9 mouse cellular contexts compared by ENCODE assay signal in the genomic region with DNA sequence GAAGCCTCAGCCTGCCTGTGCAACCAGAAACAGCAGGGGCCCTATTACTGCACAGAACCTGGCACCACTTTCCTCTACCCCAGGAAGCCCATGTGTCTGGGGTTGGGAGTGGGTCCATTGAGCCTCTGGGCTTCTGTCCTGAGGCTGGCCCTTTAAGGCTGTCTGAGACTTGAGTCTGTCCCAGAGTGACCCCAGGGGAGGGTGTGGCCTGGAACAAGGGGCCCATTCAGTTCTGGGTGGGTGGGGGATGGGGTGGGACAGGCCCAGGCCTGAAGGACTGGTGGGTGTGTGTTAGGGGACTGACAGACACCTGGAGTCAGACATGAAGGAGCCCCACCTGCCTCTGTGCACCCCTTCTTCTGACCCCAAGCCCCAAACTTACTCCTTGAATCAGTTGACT. TPM values are rescaled to one million over a fixed set of nuclear protein-coding genes. Genes with fewer than 3 reads are reported as not detected.
DNase-seq lines count a peak whose midpoint lies in the region; ATAC-seq lines count a peak whose summit lies in the region.
"Had no signal": no experiment of that assay in that cellular context is flagged by ENCODE, and none has a peak within 500 bp of the region (broad histone marks: within the 10 kb centered on the region; RNA-seq: fewer than 3 reads in every experiment).

No protein-coding gene starts in this region.

- peaks cover 60% of the 10 kb centered on the region for H3K4me1 ChIP-seq in embryonic facial prominence, embryonic 14.5 days (ENCODE audit: control insufficient read depth, insufficient read depth, low read length)

- H3K27me3 ChIP-seq in embryonic facial prominence, embryonic 14.5 days (replicated peaks; ENCODE audit: control insufficient read depth, insufficient read depth, low read length): no peaks in the 10 kb centered on the region

- H3K4me3 ChIP-seq in embryonic facial prominence, embryonic 14.5 days (ENCODE audit: low read depth, low read length): no peak overlapping the region

- H3K27ac ChIP-seq in embryonic facial prominence, embryonic 14.5 days (replicated peaks; ENCODE audit: low read depth, low read length): peak overlapping the region; percentile 84; the same call in 1 of the 2 replicates

- peak overlapping the region; percentile 35 for H3K4me2 ChIP-seq in embryonic facial prominence, embryonic 14.5 days (ENCODE audit: low read depth, low read length)

- H3K9me3 ChIP-seq in embryonic facial prominence, embryonic 14.5 days (ENCODE audit: control insufficient read depth, low read length): no peaks in the 10 kb centered on the region

- ATAC-seq in embryonic facial prominence, embryonic 14.5 days (ENCODE audit: low read depth): no peak

- H3K9ac ChIP-seq in embryonic facial prominence, embryonic 14.5 days (ENCODE audit: low read depth, low read length): no peak overlapping the region

- H3K36me3 ChIP-seq in embryonic facial prominence, embryonic 14.5 days (ENCODE audit: control insufficient read depth, insufficient read depth, low read length): peaks cover 33% of the 10 kb centered on the region

- DNase-seq in heart, adult 18-20 months: peak; percentile 72 to 75
- no peak for DNase-seq in heart, adult 8-10 months (ENCODE audit: low spot score)
- peak; percentile 73 for DNase-seq in embryonic facial prominence, embryonic 14.5 days (ENCODE audit: low spot score)
- peak; percentile 66 for DNase-seq in kidney, adult 18-20 months
- peak; percentile 85 for DNase-seq in lung, postnatal 10 days
- no peak for DNase-seq in urinary bladder, postnatal 14 days (ENCODE audit: low spot score)
- no peak for DNase-seq in urinary bladder, adult 2 months (ENCODE audit: low spot score)
- no peak for DNase-seq in left cerebral cortex, adult 18-20 months (ENCODE audit: low spot score in 2 of 2)

RNA-seq across cellular contexts. Expression of gene Smim24, which starts 21.8 kb away (rescaled TPM):
- total RNA-seq in heart, adult 18-20 months (2021): 1 to 10 TPM; 1.9 to 2.2 TPM
- total RNA-seq in heart, adult 8-10 months (2022): 1 to 10 TPM; 1.4 to 2.4 (median 1.9) TPM
- 3.9 and 4.1 TPM in 2 replicates for polyA plus RNA-seq in embryonic facial prominence, embryonic 14.5 days (2014; fragmentation: Nextera tagmentation; extraction: Ambion mirVana)
- polyA plus RNA-seq in urinary bladder, adult 2 months (2012; rRNA removed): 5.0 and 6.9 TPM in 2 replicates
- total RNA-seq in left cerebral cortex, adult 18-20 months (2021): 1 to 10 TPM; 1.1 to 1.2 TPM
- total RNA-seq: gastrocnemius, adult 8-10 months had no signal

RNA-seq across cellular contexts. Expression of gene Gm48552, which starts 25.9 kb away (rescaled TPM):
- total RNA-seq in heart, adult 18-20 months (2021): under 1 TPM in 1 of 2 experiments, not detected in 1; 0.51 TPM
- total RNA-seq in heart, adult 8-10 months (2022): under 1 TPM in 2 of 4 experiments, not detected in 2; 0.50 to 0.72 TPM
- 0.77 and 0.88 TPM in 2 replicates for polyA plus RNA-seq in embryonic facial prominence, embryonic 14.5 days (2014; fragmentation: Nextera tagmentation; extraction: Ambion mirVana)
- polyA plus RNA-seq in urinary bladder, adult 2 months (2012; rRNA removed): 2.7 and 3.6 TPM in 2 replicates
- total RNA-seq in left cerebral cortex, adult 18-20 months (2021): 1 to 10 TPM; 2.7 to 2.8 TPM

RNA-seq across cellular contexts. Expression of gene Gm48551, which starts 30.4 kb away (rescaled TPM):
- 1 to 10 TPM in 1 of 2 experiments, under 1 TPM in 1; 0.65 to 2.3 TPM for total RNA-seq in heart, adult 18-20 months (2021)
- total RNA-seq in heart, adult 8-10 months (2022): 1 to 10 TPM in 2 of 4 experiments, under 1 TPM in 2; 0.73 to 1.3 (median 1.0) TPM
- 2.4 and 2.6 TPM in 2 replicates for polyA plus RNA-seq in embryonic facial prominence, embryonic 14.5 days (2014; fragmentation: Nextera tagmentation; extraction: Ambion mirVana)
- polyA plus RNA-seq in urinary bladder, adult 2 months (2012; rRNA removed): 3.6 and 3.8 TPM in 2 replicates
- 1 to 10 TPM; 3.1 to 3.8 TPM for total RNA-seq in left cerebral cortex, adult 18-20 months (2021)

RNA-seq across cellular contexts. Expression of gene Dohh, which starts 30.5 kb away (rescaled TPM):
- 10 to 100 TPM; 49.9 to 59.6 TPM for total RNA-seq in heart, adult 18-20 months (2021)
- 10 to 100 TPM; 49.1 to 55.0 (median 53.8) TPM for total RNA-seq in heart, adult 8-10 months (2022)
- 61.4 and 67.1 TPM in 2 replicates for polyA plus RNA-seq in embryonic facial prominence, embryonic 14.5 days (2014; fragmentation: Nextera tagmentation; extraction: Ambion mirVana)
- polyA plus RNA-seq in urinary bladder, adult 2 months (2012; rRNA removed): 42.9 and 47.4 TPM in 2 replicates
- 10 to 100 TPM; 87.4 to 97.6 TPM for total RNA-seq in left cerebral cortex, adult 18-20 months (2021)

RNA-seq across cellular contexts. Expression of gene Fzr1, which starts 36.4 kb away (rescaled TPM):
- total RNA-seq in heart, adult 18-20 months (2021): 10 to 100 TPM; 27.6 to 35.6 TPM
- total RNA-seq in heart, adult 8-10 months (2022): 10 to 100 TPM; 25.9 to 39.0 (median 32.2) TPM
- 69.5 and 90.1 TPM in 2 replicates for polyA plus RNA-seq in embryonic facial prominence, embryonic 14.5 days (2014; fragmentation: Nextera tagmentation; extraction: Ambion mirVana)
- 34.1 and 34.4 TPM in 2 replicates for polyA plus RNA-seq in urinary bladder, adult 2 months (2012; rRNA removed)
- 10 to 100 TPM; 71.1 to 72.1 TPM for total RNA-seq in left cerebral cortex, adult 18-20 months (2021)

Comparison
In these comparisons a context has a peak if more than half of its experiments do, and no peak if none do; other contexts are left out.
1. DNase-seq: peak in heart, adult 18-20 months (2 of 2), embryonic facial prominence, embryonic 14.5 days (single experiment), kidney, adult 18-20 months (single experiment) and lung, postnatal 10 days (single experiment); none in heart, adult 8-10 months (single experiment), urinary bladder, postnatal 14 days (single experiment), urinary bladder, adult 2 months (single experiment) and left cerebral cortex, adult 18-20 months (0 of 2).